Mouse (Mus musculus) monocyte, adult 5-6 weeks (primary cell): ENCODE measurements around the gene Elmo1. TPM values are rescaled to one million over a fixed set of nuclear protein-coding genes. Genes with fewer than 3 reads are reported as not detected.

Experiments
- ATAC-seq: fragments of 153-309, 156-312 bp; replicated peaks from 2 replicates; pipeline ENCODE4 v1.8.0; 2017; ENCODE audit warnings: mild to moderate bottlenecking; ENCODE audit not compliant: low TSS enrichment, insufficient number of reproducible peaks, severe bottlenecking, poor library complexity, low FRiP score
- total RNA-seq: library from RNA; stranded (forward); fragments of 200-1000, 200-491, 200-594 nt; gene quantifications from 3 replicates; pipeline ENCODE4 v1.2.3, GENCODE M21; 2017

Gene Elmo1
- total RNA-seq, 1 experiment from 2014 or later, result 71.9 TPM

GRCm38 (mm10) chr13:20512317-20513240, 422.2 kb downstream of the Elmo1 start:
- ATAC-seq, result no peak

GRCm38 (mm10) chr13:20514721-20515120, 424.3 kb downstream of the Elmo1 start:
- no peak for ATAC-seq

GRCm38 (mm10) chr13:20516096-20516495, 425.7 kb downstream of the Elmo1 start:
- ATAC-seq, result no peak

- ATAC-seq, result no peak
Measured at GRCm38 (mm10) chr13:20517702-20518101, 427.3 kb downstream of the Elmo1 start.

- ATAC-seq, result no peak
Measured at GRCm38 (mm10) chr13:20521492-20521891, 431.1 kb downstream of the Elmo1 start.

GRCm38 (mm10) chr13:20523671-20524070, 433.3 kb downstream of the Elmo1 start:
- no peak for ATAC-seq

GRCm38 (mm10) chr13:20525844-20526243, 435.4 kb downstream of the Elmo1 start:
- ATAC-seq, result no peak

- ATAC-seq, result no peak
Measured at GRCm38 (mm10) chr13:20537053-20537452, 446.7 kb downstream of the Elmo1 start.

- no peak for ATAC-seq
Measured at GRCm38 (mm10) chr13:20537487-20537886, 447.1 kb downstream of the Elmo1 start.

GRCm38 (mm10) chr13:20538216-20539070, 448.0 kb downstream of the Elmo1 start:
- ATAC-seq, result no peak

GRCm38 (mm10) chr13:20539631-20540030, 449.2 kb downstream of the Elmo1 start:
- ATAC-seq, result no peak

- no peak for ATAC-seq
Measured at GRCm38 (mm10) chr13:20546568-20547204, 456.3 kb downstream of the Elmo1 start.

GRCm38 (mm10) chr13:20549983-20550382, 459.6 kb downstream of the Elmo1 start:
- no peak for ATAC-seq

- no peak for ATAC-seq
Measured at GRCm38 (mm10) chr13:20551559-20551958, 461.2 kb downstream of the Elmo1 start.

GRCm38 (mm10) chr13:20555853-20556452, 465.6 kb downstream of the Elmo1 start:
- no peak for ATAC-seq

GRCm38 (mm10) chr13:20556739-20557138, 466.3 kb downstream of the Elmo1 start:
- ATAC-seq, result no peak

- ATAC-seq, result no peak
Measured at GRCm38 (mm10) chr13:20557156-20557555, 466.8 kb downstream of the Elmo1 start.

- ATAC-seq, result no peak
Measured at GRCm38 (mm10) chr13:20558376-20558775, 468.0 kb downstream of the Elmo1 start.

GRCm38 (mm10) chr13:20564414-20564813, 474.0 kb downstream of the Elmo1 start:
- no peak for ATAC-seq
